Mouse (Mus musculus): ENCODE results near the gene Lhx4.

Lhx4 gene

DNA sequence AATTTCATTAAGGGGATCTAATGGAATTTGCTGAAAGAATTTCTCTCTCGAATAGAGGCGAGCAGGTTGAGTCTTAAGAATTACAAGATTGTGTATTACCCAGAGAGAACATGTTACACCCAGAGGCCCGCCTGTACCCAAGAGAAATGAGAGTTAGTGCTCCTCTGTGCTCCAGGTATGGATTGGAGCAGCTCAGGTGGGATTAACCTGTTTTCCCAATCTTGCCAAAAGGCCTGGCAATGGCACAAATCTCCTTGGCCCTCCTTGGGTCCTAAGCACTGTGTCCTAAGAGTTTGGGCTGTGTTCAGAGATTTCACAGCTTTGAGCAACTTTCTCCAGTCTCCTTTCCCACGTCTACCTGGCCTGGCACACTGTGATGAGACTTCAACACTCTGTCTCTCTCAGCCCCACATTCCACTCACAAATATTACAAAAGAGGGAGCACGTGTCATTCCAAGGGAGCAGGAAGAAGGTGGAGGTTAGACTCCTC, 48.2 kb downstream of the Lhx4 start:
- DNase-seq (ENCODE audit: low spot score), result no peak

DNA sequence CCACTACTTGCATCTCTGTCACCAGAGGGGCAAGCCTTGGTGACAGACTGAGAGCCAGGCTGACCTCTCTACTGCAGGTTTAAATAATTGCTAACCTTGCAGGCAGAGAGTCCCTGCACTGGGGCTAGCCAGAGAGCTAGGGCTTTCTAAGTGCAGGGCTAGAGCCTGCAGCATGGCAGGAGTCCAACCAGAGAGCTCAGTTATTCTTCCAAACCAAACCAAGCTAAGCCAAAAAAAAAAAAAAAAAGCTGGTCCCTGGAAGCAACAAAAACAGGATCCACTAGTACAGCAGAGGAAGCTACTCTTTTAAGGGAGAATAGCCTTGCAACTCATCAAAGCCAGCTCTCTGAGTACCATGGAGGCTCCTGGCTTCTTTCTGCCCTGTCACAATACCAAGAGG, 50.6 kb downstream of the Lhx4 start:
- no peak for DNase-seq (ENCODE audit: low spot score)

DNA sequence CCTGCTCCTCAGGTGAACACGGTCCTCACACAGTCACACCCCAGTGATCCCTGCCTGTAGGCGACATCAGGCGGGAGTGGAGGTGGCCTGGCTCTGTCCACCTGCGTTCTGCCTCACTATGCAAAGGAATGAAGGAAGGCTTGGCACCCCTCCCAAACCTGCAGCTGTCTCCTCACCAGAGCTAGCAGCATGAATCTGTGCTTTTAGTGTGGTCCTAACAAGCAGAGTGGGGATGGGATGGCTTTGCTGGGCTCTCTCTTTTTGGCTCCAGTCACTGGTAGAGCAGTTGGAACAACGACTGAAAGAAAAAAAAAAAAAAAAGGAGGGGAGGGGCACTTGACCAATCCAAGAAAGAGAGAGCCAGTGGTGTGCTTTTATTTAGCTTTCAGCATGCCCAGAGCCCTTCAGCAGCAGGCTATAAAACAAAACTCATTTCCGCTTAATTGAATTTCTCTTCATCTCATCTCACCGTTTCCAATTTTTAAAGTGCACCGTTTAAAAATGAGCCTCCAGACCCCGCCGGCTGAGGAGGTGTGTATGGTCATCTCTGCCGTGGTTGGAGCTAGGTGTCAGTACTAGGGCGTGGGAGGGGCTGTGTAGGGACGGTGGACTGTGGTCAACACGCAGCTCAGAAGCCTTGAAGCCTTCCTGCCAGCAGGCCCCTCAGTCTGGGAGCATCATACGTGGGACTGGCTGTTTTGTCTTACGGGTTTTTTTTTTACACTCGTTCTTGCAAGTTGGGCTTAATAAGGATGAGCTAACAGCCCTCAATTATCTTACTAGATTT, 52.9 kb downstream of the Lhx4 start:
- DNase-seq (ENCODE audit: low spot score), result no peak

DNA sequence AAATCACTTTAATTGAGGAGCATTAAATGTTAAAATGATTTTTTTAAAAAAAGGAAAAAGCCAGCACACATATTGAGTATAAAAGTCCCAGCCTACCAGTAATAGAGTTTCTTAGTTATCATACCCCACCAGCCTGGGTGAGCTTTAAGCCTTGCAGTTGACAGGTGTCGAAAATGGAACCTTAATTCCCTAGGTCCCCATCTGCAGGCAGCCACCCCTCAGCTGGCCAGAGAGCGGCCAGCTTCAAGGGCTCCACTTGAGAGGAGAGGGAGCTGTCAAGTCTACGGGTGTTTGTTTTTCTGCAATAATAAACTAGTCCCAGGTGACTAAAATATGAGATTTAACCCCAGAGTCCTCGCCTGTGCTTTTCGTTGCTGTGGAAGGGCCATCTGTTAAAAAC, 58.0 kb downstream of the Lhx4 start:
- no peak for DNase-seq (ENCODE audit: low spot score)

DNA sequence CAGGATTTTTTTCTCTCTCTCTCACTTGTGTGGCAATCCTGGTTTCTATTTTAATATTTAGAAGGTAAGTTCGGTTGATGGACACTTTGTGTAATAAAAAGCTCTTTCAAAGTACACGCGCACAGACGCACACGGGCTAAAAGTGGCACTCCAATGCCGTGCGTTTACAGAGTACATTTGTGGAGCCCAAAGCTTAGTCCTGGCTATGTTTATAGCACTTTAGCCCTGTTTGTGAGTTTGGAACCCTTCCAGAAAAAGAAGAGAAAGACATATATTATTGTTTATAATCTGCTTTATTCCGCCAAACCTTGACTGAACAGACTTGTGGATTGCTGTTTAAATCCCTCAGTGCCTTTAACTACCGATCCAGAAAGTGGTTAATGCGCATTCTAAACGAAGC, 58.5 kb downstream of the Lhx4 start:
- no peak for DNase-seq (ENCODE audit: low spot score)

DNA sequence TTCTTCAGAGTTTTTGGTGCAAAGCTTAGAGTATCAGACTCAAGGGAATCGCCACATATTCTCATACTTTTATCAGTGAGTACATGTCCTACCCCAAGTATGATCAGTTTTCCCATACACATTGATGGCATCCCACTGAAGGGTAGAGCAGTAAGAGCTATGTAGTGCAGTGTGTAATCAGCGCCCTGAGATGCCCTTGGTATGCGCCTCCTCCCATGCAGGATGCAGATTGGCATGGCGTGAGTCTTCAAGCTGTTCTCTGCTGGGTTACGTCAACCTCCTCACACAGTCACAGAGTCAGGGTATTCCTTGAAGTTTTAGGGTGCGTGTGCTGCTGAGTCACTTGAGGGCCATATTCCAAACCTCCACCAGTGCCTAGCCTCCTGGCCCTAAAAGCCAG, 59.3 kb downstream of the Lhx4 start:
- DNase-seq (ENCODE audit: low spot score), result no peak

DNA sequence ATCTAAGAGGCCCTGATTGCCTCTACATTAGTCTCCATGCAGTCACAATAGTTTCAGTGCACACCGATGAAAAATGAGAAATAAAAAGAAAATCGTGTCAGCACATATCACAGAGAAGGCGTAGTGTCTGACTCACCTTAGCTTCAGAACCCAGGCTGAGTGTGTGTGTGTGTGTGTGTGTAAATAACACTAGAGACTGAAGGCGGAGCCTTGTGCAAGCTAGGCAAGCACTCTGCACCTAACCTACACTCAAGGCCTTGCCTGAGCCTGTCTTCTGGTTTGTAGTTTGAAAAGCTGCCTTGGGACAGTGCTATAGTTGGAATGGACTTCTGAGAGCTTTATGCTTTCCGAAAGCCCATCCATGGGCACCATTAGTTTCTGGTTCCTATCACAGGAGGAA, 61.9 kb downstream of the Lhx4 start:
- no peak for DNase-seq (ENCODE audit: low spot score)

DNA sequence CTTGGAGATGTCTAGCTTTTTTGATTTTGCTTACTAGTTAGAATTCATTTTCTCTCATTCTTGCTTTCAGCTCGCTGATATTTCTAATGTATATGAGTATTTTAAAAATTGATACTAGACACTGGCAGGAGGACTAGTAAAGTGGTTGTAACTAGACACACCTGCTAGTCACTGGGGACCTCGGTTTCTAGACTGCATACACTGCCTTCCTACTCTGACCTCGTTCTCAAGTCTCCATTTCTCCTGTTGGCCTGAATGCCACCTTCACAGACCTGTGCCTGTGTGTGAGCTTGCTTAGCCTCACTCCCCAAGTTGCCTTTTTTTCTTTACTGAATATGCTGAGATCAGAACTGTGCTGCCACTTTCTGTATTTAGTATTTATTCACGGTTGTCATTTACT, 62.3 kb downstream of the Lhx4 start:
- DNase-seq (ENCODE audit: low spot score), result no peak

DNA sequence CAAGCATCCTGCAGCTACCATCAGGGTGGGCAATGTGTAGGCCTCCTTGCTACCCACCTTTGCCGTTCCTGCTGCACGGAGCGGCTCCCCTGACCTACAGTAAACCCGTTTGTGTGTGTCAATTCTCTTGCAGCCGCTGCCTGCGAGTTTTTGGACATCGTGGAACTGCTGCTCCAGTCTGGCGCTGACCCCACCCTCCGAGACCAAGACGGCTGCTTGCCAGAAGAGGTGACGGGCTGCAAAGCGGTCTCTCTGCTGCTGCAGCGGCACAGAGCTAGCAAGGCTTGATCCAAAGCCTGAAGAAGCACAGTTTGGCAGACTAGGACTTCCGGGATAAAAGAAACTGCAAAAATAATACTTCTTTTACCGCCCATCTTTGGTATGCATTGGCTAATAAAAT, 64.7 kb downstream of the Lhx4 start:
- DNase-seq (ENCODE audit: low spot score), result no peak

DNA sequence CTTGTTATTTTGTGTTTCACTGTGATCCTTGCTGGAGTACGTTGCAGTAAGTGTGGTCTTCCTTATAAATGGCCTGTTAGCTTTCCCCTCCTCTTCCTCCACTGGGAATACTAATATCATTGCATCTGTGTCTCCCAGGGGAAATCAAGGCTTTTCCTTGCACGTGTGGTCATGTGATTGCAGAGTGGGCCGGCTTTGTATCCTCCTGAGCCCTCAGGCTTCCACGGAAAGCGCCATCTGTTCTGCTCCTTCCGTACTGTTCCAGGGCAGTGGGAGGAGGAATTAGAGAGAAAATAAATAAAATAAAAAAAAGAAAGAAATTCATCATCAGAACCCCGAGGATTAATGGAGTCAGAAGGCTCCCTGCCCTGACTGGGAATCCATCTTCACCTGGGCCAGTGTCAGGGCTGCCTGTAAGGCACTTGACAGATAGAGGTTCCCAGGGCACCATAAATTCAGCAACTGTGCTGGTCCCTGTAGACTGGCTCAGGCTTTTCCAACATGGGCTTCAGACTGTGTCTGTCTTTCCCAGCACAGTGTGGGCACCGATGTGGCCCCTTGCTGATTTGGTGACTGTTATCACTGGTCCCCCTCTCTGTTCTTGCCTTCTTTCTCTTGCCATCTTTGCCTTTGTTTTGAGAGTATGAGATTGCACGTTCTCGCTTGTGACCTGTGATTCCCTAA, 70.2 kb downstream of the Lhx4 start:
- DNase-seq (ENCODE audit: low spot score), result no peak

DNA sequence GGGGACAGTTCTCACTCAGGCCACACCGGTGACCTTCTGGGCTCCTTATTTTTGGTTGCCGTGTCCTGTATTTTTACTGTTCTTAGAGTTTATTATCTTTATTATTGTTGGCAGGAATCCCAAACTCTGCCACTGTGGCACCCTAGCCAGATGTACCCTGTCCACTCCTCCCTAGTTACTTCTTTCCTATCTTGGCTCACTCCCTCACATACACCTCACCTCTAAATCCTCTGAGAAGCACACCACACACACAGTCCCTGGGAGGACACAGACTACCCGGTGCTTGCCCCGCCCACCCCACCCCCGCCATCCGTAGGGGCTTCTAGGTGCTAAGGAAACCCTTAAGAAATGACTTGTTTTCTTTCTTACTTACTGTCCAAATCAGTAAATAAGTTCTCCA, 75.9 kb downstream of the Lhx4 start:
- DNase-seq (ENCODE audit: low spot score), result no peak

DNA sequence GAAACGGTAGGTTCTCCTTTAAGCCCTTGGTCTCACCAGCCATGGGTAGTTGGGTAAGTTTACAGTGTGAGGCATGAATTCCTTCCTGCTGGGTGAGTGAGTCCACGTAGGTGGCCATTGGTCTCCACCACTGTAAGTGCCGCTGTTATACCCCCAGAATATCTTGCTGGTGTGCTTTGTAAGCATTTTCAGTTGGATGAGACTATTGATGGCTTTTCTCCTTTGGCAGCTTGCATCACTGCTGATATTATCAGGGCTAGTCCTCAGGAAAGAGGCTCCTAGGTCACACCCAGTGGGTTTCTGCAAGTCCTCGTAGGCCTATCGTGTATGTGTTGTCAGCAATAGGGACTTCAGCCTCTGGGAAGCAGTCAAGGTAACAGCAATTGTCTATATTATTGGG, 87.5 kb downstream of the Lhx4 start:
- no peak for DNase-seq (ENCODE audit: low spot score)

DNA sequence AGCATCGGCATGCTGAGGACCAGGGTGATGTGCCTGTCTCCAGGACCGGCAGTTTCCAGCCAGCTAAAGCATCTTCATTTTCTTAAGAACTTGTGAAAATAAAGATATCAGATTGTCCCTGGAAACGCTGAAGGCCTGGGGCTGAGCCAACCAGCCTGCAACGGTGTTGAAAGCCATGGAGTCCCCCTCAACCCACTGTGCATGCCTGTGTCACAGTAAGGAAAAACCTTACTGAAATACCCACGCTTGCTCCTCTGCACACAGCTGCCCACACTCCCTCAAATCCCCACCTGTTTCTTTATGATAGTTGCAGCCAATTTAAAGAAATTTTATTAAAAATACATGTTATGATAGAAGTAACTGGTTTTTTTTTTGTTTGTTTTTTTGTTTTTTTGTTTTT, 95.2 kb downstream of the Lhx4 start:
- DNase-seq (ENCODE audit: low spot score), result no peak

DNA sequence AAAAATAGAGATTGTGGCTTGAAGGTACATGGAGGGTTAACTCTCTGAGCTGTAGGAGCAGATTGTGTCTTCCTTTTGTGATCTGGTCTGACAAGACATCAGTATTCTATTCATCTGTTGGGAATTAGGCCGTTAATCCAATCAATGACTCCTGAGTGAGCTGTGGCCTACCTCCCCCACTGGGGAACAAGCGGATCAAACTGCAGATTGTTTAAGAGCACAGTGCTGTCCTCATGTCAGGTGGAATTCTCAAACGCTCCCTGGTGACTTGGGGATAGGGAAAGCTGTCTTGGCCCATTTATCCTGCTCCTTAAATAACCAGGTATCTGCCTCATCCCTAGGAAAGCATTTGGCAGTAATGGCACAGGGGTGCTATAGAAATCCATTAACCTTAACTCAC, 96.5 kb downstream of the Lhx4 start:
- DNase-seq (ENCODE audit: low spot score), result no peak

DNA sequence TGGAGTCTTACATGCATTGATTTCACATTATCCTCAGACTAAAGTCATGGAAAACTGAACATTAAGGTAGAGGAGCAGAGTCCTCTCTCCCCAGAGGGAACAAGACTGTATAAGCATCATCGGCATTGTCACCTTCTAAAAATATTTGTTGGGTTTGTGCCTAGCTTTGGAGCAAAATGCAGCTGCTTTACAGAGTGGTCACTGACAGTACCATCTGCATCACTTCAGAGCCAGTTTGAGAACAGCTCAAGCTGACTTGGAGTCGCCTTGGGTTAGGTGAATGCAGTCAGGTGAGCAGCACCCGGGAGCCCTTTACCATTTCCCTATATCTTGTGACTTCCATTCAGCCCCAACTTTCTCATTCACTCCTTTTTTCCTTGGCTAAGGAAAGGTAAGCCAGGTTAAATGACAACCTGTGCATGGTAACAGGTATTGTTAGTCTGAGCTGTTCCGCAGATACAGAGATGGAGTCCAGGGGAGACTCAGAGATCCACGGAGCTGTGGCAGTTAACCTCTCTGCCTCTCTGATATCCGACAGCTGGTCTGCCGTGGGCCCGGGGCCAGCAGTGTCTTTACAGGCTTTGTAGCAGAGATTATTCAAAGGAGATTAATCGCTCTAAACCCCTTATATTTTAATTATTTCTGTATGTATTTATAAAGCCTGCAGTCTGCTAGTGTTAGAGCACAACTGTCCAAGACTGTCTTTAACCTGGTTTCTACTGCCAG, 101.2 kb downstream of the Lhx4 start:
- no peak for DNase-seq (ENCODE audit: low spot score)
